Mouse (Mus musculus) left cerebral cortex, postnatal 14 days (tissue): ENCODE data around the gene Mid2. TPM values are rescaled to one million over a fixed set of nuclear protein-coding genes. Genes with fewer than 3 reads are reported as not detected.

Experiments
- total RNA-seq, 2 experiments: library from RNA; stranded (reverse); gene quantifications; 2 replicates each; pipeline ENCODE4 v1.2.3; 2021

Gene Mid2
- total RNA-seq, 2 experiments from 2014 or later, result 25.0 to 27.0 TPM

Other genes starting within 250 kb of the Mid2 start
- 10 to 100 TPM; 68.8 to 77.2 TPM for gene Prps1, start 208.0 kb upstream of the Mid2 start, total RNA-seq
- 100 to 1,000 TPM in 1 of 2 experiments, 10 to 100 TPM in 1; 85.9 to 126 TPM for gene Tsc22d3, start 63.9 kb upstream of the Mid2 start, total RNA-seq
- not detected for gene Tex13b, start 148.8 kb downstream of the Mid2 start, total RNA-seq
- gene Vsig1, start 243.0 kb downstream of the Mid2 start, total RNA-seq, result not detected